Mouse (Mus musculus): ENCODE results near the gene Olfr1201. TPM values are rescaled to one million over a fixed set of nuclear protein-coding genes. Genes with fewer than 3 reads are reported as not detected.

Gene Olfr1201
- total RNA-seq (2012; rRNA removed): not detected in 2 replicates
- not detected for polyA plus RNA-seq (2012; ENCODE audit: insufficient read depth in 1 of 2, insufficient read length in 2 of 2, low read depth in 1 of 2, low replicate concordance in 2 of 2, missing spikeins in 1 of 2)

GRCm38 (mm10) chr2:88792736-88793135, at the start of gene Olfr1201:
TSS of gene Olfr1201 (plus strand) at chr2:88793036.
- Histone ChIP-seq H3K27ac (ENCODE audit: control insufficient read depth, low read depth, low read length) (no peak within 1 kb of the TSS), H3K4me1 (ENCODE audit: control insufficient read depth in 1 of 2, insufficient read depth in 2 of 2, low read length in 2 of 2) (no peaks in the 10 kb centered on the region), H3K4me3 (ENCODE audit: control insufficient read depth in 1 of 2, insufficient read depth in 1 of 2, low read depth in 2 of 2, low read length in 2 of 2) (no peak within 1 kb of the TSS), H3K9ac (ENCODE audit: control insufficient read depth, low read depth, low read length, poor library complexity, severe bottlenecking) (no peak within 1 kb of the TSS), H3K9me3 (replicated peaks; ENCODE audit: insufficient read depth, low read length) (no peaks in the 10 kb centered on the region), H3K79me2 (ENCODE audit: control insufficient read depth, insufficient read depth, low read length, poor library complexity) (no peaks in the 10 kb centered on the region), H3K36me3 (ENCODE audit: control insufficient read depth in 1 of 2, insufficient read depth in 2 of 2, low read length in 2 of 2) (no peaks in the 10 kb centered on the region), H3K27me3 (ENCODE audit: control insufficient read depth in 1 of 2, insufficient read depth in 2 of 2, low read length in 2 of 2) (no peaks in the 10 kb centered on the region)
- TF ChIP-seq ZC3H11A (IDR thresholded peaks at IDR 0.05; ENCODE audit: low read depth, low read length): no peak
- no peak for TF ChIP-seq CTCF (IDR thresholded peaks at IDR 0.05 in 2 of 3, conservative IDR thresholded peaks at IDR 0.05 in 1 of 3; ENCODE audit: control insufficient read depth in 1 of 3, insufficient read depth in 1 of 3, low read depth in 2 of 3, low read length in 3 of 3, poor library complexity in 1 of 3, severe bottlenecking in 1 of 3)
- no peak for TF ChIP-seq HCFC1 (IDR thresholded peaks at IDR 0.05; ENCODE audit: low read depth, low read length)
- no peak for TF ChIP-seq GATA1 (IDR thresholded peaks at IDR 0.05; ENCODE audit: low read depth, low read length)
- TF ChIP-seq USF2 (IDR thresholded peaks at IDR 0.05; ENCODE audit: borderline replicate concordance in 1 of 2, insufficient read depth in 1 of 2, low read depth in 1 of 2, low read length in 2 of 2): no peak
- no peak for TF ChIP-seq POLR2AphosphoS2 (IDR thresholded peaks at IDR 0.05; ENCODE audit: low read length)
- TF ChIP-seq ETS1 (IDR thresholded peaks at IDR 0.05; ENCODE audit: low read depth, low read length): no peak
- DNase-seq (ENCODE audit: low read depth, low spot score): no peak

GRCm38 (mm10) chr2:88743379-88743778, 49.5 kb upstream of the Olfr1201 start:
- DNase-seq (ENCODE audit: low read depth, low spot score): no peak
- TF ChIP-seq CTCF (IDR thresholded peaks at IDR 0.05 in 2 of 3, conservative IDR thresholded peaks at IDR 0.05 in 1 of 3; ENCODE audit: control insufficient read depth in 1 of 3, insufficient read depth in 1 of 3, low read depth in 2 of 3, low read length in 3 of 3, poor library complexity in 1 of 3, severe bottlenecking in 1 of 3): no peak
- TF ChIP-seq MEF2A (IDR thresholded peaks at IDR 0.05; ENCODE audit: extremely low read depth, insufficient replicate concordance, low read depth, low read length, poor library complexity, severe bottlenecking): no peak
- no peak for TF ChIP-seq SIN3A (IDR thresholded peaks at IDR 0.05; ENCODE audit: low read length)
- TF ChIP-seq USF2 (IDR thresholded peaks at IDR 0.05; ENCODE audit: borderline replicate concordance in 1 of 2, insufficient read depth in 1 of 2, low read depth in 1 of 2, low read length in 2 of 2): no peak
- no peak overlapping the region for H3K27ac ChIP-seq (ENCODE audit: control insufficient read depth, low read depth, low read length)
- H3K9ac ChIP-seq (ENCODE audit: control insufficient read depth, low read depth, low read length, poor library complexity, severe bottlenecking): no peak overlapping the region
- no peak overlapping the region for H3K4me3 ChIP-seq (ENCODE audit: control insufficient read depth in 1 of 2, insufficient read depth in 1 of 2, low read depth in 2 of 2, low read length in 2 of 2)
- no peaks in the 10 kb centered on the region for H3K79me2 ChIP-seq (ENCODE audit: control insufficient read depth, insufficient read depth, low read length, poor library complexity)
- H3K9me3 ChIP-seq (replicated peaks; ENCODE audit: insufficient read depth, low read length): no peaks in the 10 kb centered on the region
- H3K27me3 ChIP-seq (ENCODE audit: control insufficient read depth in 1 of 2, insufficient read depth in 2 of 2, low read length in 2 of 2): no peaks in the 10 kb centered on the region
- H3K36me3 ChIP-seq (ENCODE audit: control insufficient read depth in 1 of 2, insufficient read depth in 2 of 2, low read length in 2 of 2): no peaks in the 10 kb centered on the region
- H3K4me1 ChIP-seq (ENCODE audit: control insufficient read depth in 1 of 2, insufficient read depth in 2 of 2, low read length in 2 of 2): no peaks in the 10 kb centered on the region

- Histone ChIP-seq H3K27ac (ENCODE audit: control insufficient read depth, low read depth, low read length) (no peak within 1 kb of the TSS), H3K4me3 (ENCODE audit: control insufficient read depth in 1 of 2, insufficient read depth in 1 of 2, low read depth in 2 of 2, low read length in 2 of 2) (no peak within 1 kb of the TSS), H3K4me1 (ENCODE audit: control insufficient read depth in 1 of 2, insufficient read depth in 2 of 2, low read length in 2 of 2) (no peaks in the 10 kb centered on the region), H3K79me2 (ENCODE audit: control insufficient read depth, insufficient read depth, low read length, poor library complexity) (no peaks in the 10 kb centered on the region), H3K27me3 (ENCODE audit: control insufficient read depth in 1 of 2, insufficient read depth in 2 of 2, low read length in 2 of 2) (no peaks in the 10 kb centered on the region), H3K9me3 (replicated peaks; ENCODE audit: insufficient read depth, low read length) (no peaks in the 10 kb centered on the region), H3K36me3 (ENCODE audit: control insufficient read depth in 1 of 2, insufficient read depth in 2 of 2, low read length in 2 of 2) (no peaks in the 10 kb centered on the region), H3K9ac (ENCODE audit: control insufficient read depth, low read depth, low read length, poor library complexity, severe bottlenecking) (no peak within 1 kb of the TSS)
- TF ChIP-seq SIN3A (IDR thresholded peaks at IDR 0.05; ENCODE audit: low read length) (no peak), MYC (IDR thresholded peaks at IDR 0.05; ENCODE audit: low read depth, low read length) (no peak), ZNF384 (IDR thresholded peaks at IDR 0.05; ENCODE audit: low read depth, low read length) (no peak), NRF1 (IDR thresholded peaks at IDR 0.05; ENCODE audit: insufficient read depth, low read depth, low read length, poor library complexity, severe bottlenecking) (no peak), TBP (IDR thresholded peaks at IDR 0.05; ENCODE audit: low read depth, low read length) (no peak), MAZ (IDR thresholded peaks at IDR 0.05; ENCODE audit: low read depth, low read length) (no peak), ZMIZ1 (IDR thresholded peaks at IDR 0.05; ENCODE audit: low read depth, low read length) (no peak), ZKSCAN1 (IDR thresholded peaks at IDR 0.05; ENCODE audit: low read depth, low read length) (no peak), POLR2A (IDR thresholded peaks at IDR 0.05; ENCODE audit: control insufficient read depth in 1 of 2, insufficient read depth in 1 of 2, low read depth in 1 of 2, low read length in 2 of 2, poor library complexity in 1 of 2) (no peak), ETS1 (IDR thresholded peaks at IDR 0.05; ENCODE audit: low read depth, low read length) (no peak)
- DNase-seq (ENCODE audit: low read depth, low spot score): no peak
These were observed 41.6 kb upstream of the Olfr1201 start, which contains the start of gene Olfr1198 for GRCm38 (mm10) chr2:88751270-88751669. TSS of gene Olfr1198 (minus strand) at chr2:88751370.

All from MEL (cell line).